Mouse (Mus musculus) retina, postnatal 1 day (tissue): ENCODE results near the gene Tssk3.

Experiments used
- DNase-seq: peaks from one replicate; pipeline ENCODE4 v3.0.0-alpha.2; 2012

Tssk3 gene

GRCm38 (mm10) chr4:129447778-129448563 lies 42.9 kb downstream of the Tssk3 start:
- DNase-seq: no peak

GRCm38 (mm10) chr4:129447360-129447759 lies 43.5 kb downstream of the Tssk3 start:
- no peak for DNase-seq

- no peak for DNase-seq
Measured at GRCm38 (mm10) chr4:129441145-129441544, 49.7 kb downstream of the Tssk3 start.

- DNase-seq: peak; percentile 74
Measured at GRCm38 (mm10) chr4:129440340-129441063, 50.3 kb downstream of the Tssk3 start, which contains the start of gene Zbtb8b. TSS of gene Zbtb8b (minus strand) at chr4:129440853.
